Mouse (Mus musculus) hindbrain, embryonic 10.5 days (tissue): ENCODE data around the gene Rgp1. TPM values are rescaled to one million over a fixed set of nuclear protein-coding genes. Genes with fewer than 3 reads are reported as not detected.

Source experiments
- DNase-seq: peaks from one replicate; pipeline ENCODE4 v3.0.0-alpha.2; 2017; ENCODE audit warnings: low spot score
- H3K27ac ChIP-seq: fragments of 300-500 bp; sonication (generic); 2 replicates; pipeline ENCODE4 v1.5.1; 2016; ENCODE audit warnings: mild to moderate bottlenecking, moderate library complexity
- H3K27me3 ChIP-seq: fragments of 300-500 bp; sonication (generic); 2 replicates; pipeline ENCODE4 v1.6.1; 2016; ENCODE audit warnings: mild to moderate bottlenecking; ENCODE audit not compliant: poor library complexity, insufficient read depth, severe bottlenecking
- H3K36me3 ChIP-seq: fragments of 300-500 bp; sonication (generic); 2 replicates; pipeline ENCODE4 v1.6.1; 2016; ENCODE audit warnings: mild to moderate bottlenecking, moderate library complexity
- H3K4me1 ChIP-seq: fragments of 300-500 bp; sonication (generic); replicated peaks from 2 replicates; pipeline ENCODE4 v1.6.1; 2016; ENCODE audit warnings: mild to moderate bottlenecking
- H3K4me3 ChIP-seq: fragments of 300-500 bp; sonication (generic); 2 replicates; pipeline ENCODE4 v1.5.1; 2016; ENCODE audit warnings: mild to moderate bottlenecking, moderate library complexity
- H3K9me3 ChIP-seq: fragments of 300-500 bp; sonication (generic); 2 replicates; pipeline ENCODE4 v1.6.1; 2016; ENCODE audit warnings: mild to moderate bottlenecking, moderate library complexity
- WGBS: fragments of 180-500 bp; shearing (Covaris S2); methylation state at CpG from one replicate; pipeline ENCODE4 v1.1.7; 2016; 5-methylcytosine and 5-hydroxymethylcytosine counted together
- polyA plus RNA-seq: library from polyadenylated mRNA; unstranded; fragments of >200 nt; fragmentation: Nextera tagmentation; extraction: Ambion mirVana; gene quantifications from 2 replicates; pipeline ENCODE4 v1.2.1, GENCODE M21; 2016

The Rgp1 gene
- polyA plus RNA-seq, 1 experiment from 2014 or later = 25.6 TPM

DNA sequence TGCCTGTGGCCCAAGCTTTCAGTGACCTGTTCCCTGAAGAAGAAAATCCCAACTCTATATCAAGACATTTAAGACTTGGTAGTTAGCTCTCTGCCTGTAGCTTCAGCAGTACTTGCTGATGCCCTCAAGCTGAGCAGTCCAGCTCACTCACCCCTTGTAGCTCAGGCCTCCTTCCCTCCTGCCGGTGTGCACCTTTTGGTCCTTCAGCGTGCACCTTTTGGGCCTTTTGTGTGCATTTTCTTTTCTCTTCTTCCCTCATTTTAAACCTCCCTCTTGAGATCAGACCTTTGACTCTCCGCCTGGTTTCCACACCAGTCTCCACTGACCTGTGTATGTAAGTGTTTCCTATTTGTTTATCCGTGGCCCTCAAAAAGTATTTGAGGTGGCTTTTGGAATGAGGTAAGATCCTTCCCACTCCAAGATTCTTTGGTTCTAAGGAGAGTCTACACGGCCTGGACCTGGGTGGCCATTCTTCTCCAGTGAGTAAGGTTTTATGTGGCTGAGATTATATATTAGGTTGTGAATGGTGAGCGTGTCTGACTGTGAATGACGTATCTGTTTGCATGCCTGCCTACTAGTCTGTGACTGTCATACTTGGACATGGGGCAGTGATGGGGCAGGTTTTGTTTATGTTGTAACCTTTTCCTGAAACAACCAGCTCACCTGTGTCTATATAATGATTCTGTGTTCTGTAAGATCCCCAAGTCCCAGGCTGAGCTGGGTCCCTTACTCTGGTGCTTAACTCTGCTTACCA is 56.3 kb downstream of the Rgp1 start:
- DNase-seq = no peak
- WGBS = 87% methylated on average over 7 of the region's 7 CpGs
- Histone ChIP-seq H3K27ac (no peak overlapping the region), H3K27me3 (peaks cover 28% of the 10 kb centered on the region), H3K4me1 (peaks cover 46% of the 10 kb centered on the region), H3K36me3 (no peaks in the 10 kb centered on the region), H3K4me3 (no peak overlapping the region), H3K9me3 (no peaks in the 10 kb centered on the region)

GRCm38 (mm10) chr4:43636751-43637150 is 58.2 kb downstream of the Rgp1 start:
- H3K9me3 ChIP-seq = no peaks in the 10 kb centered on the region
- no peak for DNase-seq
- no peak overlapping the region for H3K27ac ChIP-seq
- peaks cover 28% of the 10 kb centered on the region for H3K27me3 ChIP-seq
- 76% methylated on average over 6 of the region's 6 CpGs for WGBS
- no peaks in the 10 kb centered on the region for H3K36me3 ChIP-seq
- peaks cover 34% of the 10 kb centered on the region for H3K4me1 ChIP-seq
- no peak overlapping the region for H3K4me3 ChIP-seq

Other genes with a start within 250 kb of the Rgp1 start
- gene Rusc2, start 196.7 kb upstream of the Rgp1 start, polyA plus RNA-seq = 12.5 and 33.4 TPM in 2 replicates
- gene Fam166b, start 149.6 kb upstream of the Rgp1 start, polyA plus RNA-seq = 0.47 TPM in 1 of 2 replicates, not detected in the other
- gene Tesk1, start 136.8 kb upstream of the Rgp1 start, polyA plus RNA-seq = 7.1 and 8.3 TPM in 2 replicates
- gene Cd72, start 124.1 kb upstream of the Rgp1 start, polyA plus RNA-seq = 1.8 and 2.4 TPM in 2 replicates
- gene Sit1, start 95.0 kb upstream of the Rgp1 start, polyA plus RNA-seq = not detected in 2 replicates
- gene Ccdc107, start 85.8 kb upstream of the Rgp1 start, polyA plus RNA-seq = 45.2 and 50.9 TPM in 2 replicates
- 47.2 and 50.5 TPM in 2 replicates for gene Arhgef39, start 79.0 kb upstream of the Rgp1 start, polyA plus RNA-seq
- gene Car9, start 71.7 kb upstream of the Rgp1 start, polyA plus RNA-seq = 0.76 and 0.93 TPM in 2 replicates
- 55.9 and 65.7 TPM in 2 replicates for gene Tpm2, start 55.0 kb upstream of the Rgp1 start, polyA plus RNA-seq
- gene Creb3, start 16.4 kb upstream of the Rgp1 start, polyA plus RNA-seq = 40.7 and 53.3 TPM in 2 replicates
- gene Tln1, start 16.0 kb upstream of the Rgp1 start, polyA plus RNA-seq = 52.8 and 58.9 TPM in 2 replicates
- 28.0 and 36.3 TPM in 2 replicates for gene Gba2, start 158 bp downstream of the Rgp1 start, polyA plus RNA-seq
- gene Msmp, start 5.8 kb downstream of the Rgp1 start, polyA plus RNA-seq = 0.88 and 1.0 TPM in 2 replicates
- 22.4 and 26.5 TPM in 2 replicates for gene Npr2, start 53.2 kb downstream of the Rgp1 start, polyA plus RNA-seq
- 5.2 and 10.0 TPM in 2 replicates for gene Spag8, start 74.9 kb downstream of the Rgp1 start, polyA plus RNA-seq
- 76.4 and 82.0 TPM in 2 replicates for gene Hint2, start 77.8 kb downstream of the Rgp1 start, polyA plus RNA-seq
- 5.2 and 9.4 TPM in 2 replicates for gene Tmem8b, start 90.3 kb downstream of the Rgp1 start, polyA plus RNA-seq
- gene Fam221b, start 90.4 kb downstream of the Rgp1 start, polyA plus RNA-seq = 1.8 and 2.4 TPM in 2 replicates
- gene Olfr70, start 122.1 kb downstream of the Rgp1 start, polyA plus RNA-seq = not detected in 2 replicates
- not detected in 2 replicates for gene Olfr71, start 131.5 kb downstream of the Rgp1 start, polyA plus RNA-seq
- 0.25 and 0.44 TPM in 2 replicates for gene Hrct1, start 148.5 kb downstream of the Rgp1 start, polyA plus RNA-seq
- not detected in 2 replicates for gene Spaar, start 151.3 kb downstream of the Rgp1 start, polyA plus RNA-seq
- gene Olfr159, start 192.3 kb downstream of the Rgp1 start, polyA plus RNA-seq = not detected in 2 replicates
- gene Olfr156, start 245.2 kb downstream of the Rgp1 start, polyA plus RNA-seq = not detected in 2 replicates